Mouse (Mus musculus) hindbrain, embryonic 15.5 days (tissue): ENCODE measurements around the gene Fah. TPM values are rescaled to one million over a fixed set of nuclear protein-coding genes. Genes with fewer than 3 reads are reported as not detected.

Experiments
- ATAC-seq: fragments of 200-750 bp; cut with Nextera tagmentation; 2 replicates; pipeline ENCODE4 v1.8.0; 2017; ENCODE audit warnings: low read depth, moderate number of reproducible peaks, moderate TSS enrichment; ENCODE audit not compliant: low FRiP score
- H3K27ac ChIP-seq: fragments of 300-500 bp; sonication (generic); replicated peaks from 2 replicates; pipeline ENCODE4 v1.5.1; 2015; ENCODE audit warnings: mild to moderate bottlenecking, inconsistent platforms
- H3K27me3 ChIP-seq: fragments of 300-500 bp; sonication (generic); 2 replicates; pipeline ENCODE4 v1.6.1; 2015; ENCODE audit warnings: control low read depth, inconsistent platforms
- H3K36me3 ChIP-seq: fragments of 300-500 bp; sonication (generic); 2 replicates; pipeline ENCODE4 v1.6.1; 2015; ENCODE audit warnings: control low read depth, inconsistent platforms
- H3K4me1 ChIP-seq: fragments of 300-500 bp; sonication (generic); replicated peaks from 2 replicates; pipeline ENCODE4 v1.6.1; 2015; ENCODE audit warnings: control low read depth, inconsistent platforms
- H3K4me2 ChIP-seq: fragments of 300-500 bp; sonication (generic); 2 replicates; pipeline ENCODE4 v1.6.1; 2015; ENCODE audit warnings: moderate library complexity, mild to moderate bottlenecking, inconsistent platforms
- H3K4me3 ChIP-seq: fragments of 300-500 bp; sonication (generic); 2 replicates; pipeline ENCODE4 v1.5.1; 2015; ENCODE audit warnings: mild to moderate bottlenecking, inconsistent platforms
- H3K9ac ChIP-seq: fragments of 300-500 bp; sonication (generic); 2 replicates; pipeline ENCODE4 v1.6.1; 2015; ENCODE audit warnings: inconsistent platforms
- H3K9me3 ChIP-seq: fragments of 300-500 bp; sonication (generic); 2 replicates; pipeline ENCODE4 v1.6.1; 2016; ENCODE audit warnings: control low read depth, inconsistent platforms
- WGBS: fragments of 180-500 bp; shearing (Covaris S2); methylation state at CpG from one replicate; pipeline ENCODE4 v1.1.7; 2015; 5-methylcytosine and 5-hydroxymethylcytosine counted together
- polyA plus RNA-seq: library from polyadenylated mRNA; unstranded; fragments of >200 nt; fragmentation: Nextera tagmentation; extraction: Ambion mirVana; gene quantifications from 2 replicates; pipeline ENCODE4 v1.2.1, GENCODE M21; 2015

Fah gene
- polyA plus RNA-seq: 13.2 and 13.6 TPM in 2 replicates

GRCm38 (mm10) chr7:84606293-84606749 lies at the start of gene Fah:
Gene Fah (minus strand): TSS chr7:84606722.
- Histone ChIP-seq H3K27me3 (no peaks in the 10 kb centered on the region), H3K9me3 (no peaks in the 10 kb centered on the region), H3K4me3 (peak within 1 kb of the TSS; percentile 67), H3K9ac (peak within 1 kb of the TSS; percentile 64), H3K36me3 (no peaks in the 10 kb centered on the region), H3K27ac (peak within 1 kb of the TSS; percentile 67), H3K4me1 (peaks cover 12% of the 10 kb centered on the region), H3K4me2 (peak within 1 kb of the TSS; percentile 99)
- peak; percentile 64 for ATAC-seq
- under 1% methylated on average over 10 of the region's 10 CpGs for WGBS

GRCm38 (mm10) chr7:84652740-84653139 lies 46.2 kb upstream of the Fah start:
- no peak for ATAC-seq
- no peaks in the 10 kb centered on the region for H3K36me3 ChIP-seq
- H3K27ac ChIP-seq: no peak overlapping the region
- no peaks in the 10 kb centered on the region for H3K9me3 ChIP-seq
- H3K4me2 ChIP-seq: no peak overlapping the region
- no peak overlapping the region for H3K9ac ChIP-seq
- no peaks in the 10 kb centered on the region for H3K27me3 ChIP-seq
- no peaks in the 10 kb centered on the region for H3K4me1 ChIP-seq
- WGBS: 93% methylated on average over 2 of the region's 2 CpGs
- H3K4me3 ChIP-seq: no peak overlapping the region

- 87% methylated on average over 2 of the region's 2 CpGs for WGBS
- no peak for ATAC-seq
- H3K9me3 ChIP-seq: no peaks in the 10 kb centered on the region
Observed at GRCm38 (mm10) chr7:84651987-84652321, 45.4 kb upstream of the Fah start.

GRCm38 (mm10) chr7:84651303-84651986 lies 44.9 kb upstream of the Fah start:
- Histone ChIP-seq H3K36me3 (no peaks in the 10 kb centered on the region), H3K9ac (no peak overlapping the region), H3K4me3 (no peak overlapping the region), H3K27ac (no peak overlapping the region), H3K4me1 (no peaks in the 10 kb centered on the region), H3K27me3 (no peaks in the 10 kb centered on the region), H3K9me3 (no peaks in the 10 kb centered on the region), H3K4me2 (no peak overlapping the region)
- no peak for ATAC-seq
- 91% methylated on average over 4 of the region's 4 CpGs for WGBS

More at GRCm38 (mm10) chr7:84651987-84652321, 45.4 kb upstream of the Fah start:
- H3K4me1 ChIP-seq: no peaks in the 10 kb centered on the region
- H3K36me3 ChIP-seq: no peaks in the 10 kb centered on the region
- no peak overlapping the region for H3K4me2 ChIP-seq
- H3K27me3 ChIP-seq: no peaks in the 10 kb centered on the region
- no peak overlapping the region for H3K4me3 ChIP-seq
- no peak overlapping the region for H3K27ac ChIP-seq
- no peak overlapping the region for H3K9ac ChIP-seq

GRCm38 (mm10) chr7:84649016-84649415 lies 42.5 kb upstream of the Fah start:
- Histone ChIP-seq H3K27ac (no peak overlapping the region), H3K4me2 (no peak overlapping the region), H3K9ac (no peak overlapping the region), H3K4me3 (no peak overlapping the region), H3K9me3 (no peaks in the 10 kb centered on the region), H3K4me1 (no peaks in the 10 kb centered on the region), H3K36me3 (no peaks in the 10 kb centered on the region), H3K27me3 (no peaks in the 10 kb centered on the region)
- no peak for ATAC-seq
- WGBS: 88% methylated on average over 2 of the region's 2 CpGs

GRCm38 (mm10) chr7:84646256-84646655 lies 39.7 kb upstream of the Fah start:
- WGBS: 64% methylated on average over 1 of the region's 1 CpGs
- no peak for ATAC-seq
- no peaks in the 10 kb centered on the region for H3K36me3 ChIP-seq
- H3K4me3 ChIP-seq: no peak overlapping the region
- H3K27me3 ChIP-seq: no peaks in the 10 kb centered on the region
- H3K9ac ChIP-seq: no peak overlapping the region
- H3K4me1 ChIP-seq: no peaks in the 10 kb centered on the region
- H3K9me3 ChIP-seq: no peaks in the 10 kb centered on the region
- H3K27ac ChIP-seq: no peak overlapping the region
- H3K4me2 ChIP-seq: no peak overlapping the region

GRCm38 (mm10) chr7:84643270-84643998 lies 36.9 kb upstream of the Fah start:
- Histone ChIP-seq H3K4me3 (no peak overlapping the region), H3K27me3 (no peaks in the 10 kb centered on the region), H3K4me1 (no peaks in the 10 kb centered on the region), H3K27ac (no peak overlapping the region), H3K36me3 (no peaks in the 10 kb centered on the region), H3K4me2 (no peak overlapping the region), H3K9me3 (no peaks in the 10 kb centered on the region), H3K9ac (no peak overlapping the region)
- ATAC-seq: no peak
- WGBS: 92% methylated on average over 6 of the region's 6 CpGs

GRCm38 (mm10) chr7:84642159-84642928 lies 35.8 kb upstream of the Fah start:
- Histone ChIP-seq H3K27me3 (no peaks in the 10 kb centered on the region), H3K9ac (no peak overlapping the region), H3K36me3 (no peaks in the 10 kb centered on the region), H3K4me2 (no peak overlapping the region), H3K27ac (no peak overlapping the region), H3K9me3 (no peaks in the 10 kb centered on the region), H3K4me1 (no peaks in the 10 kb centered on the region), H3K4me3 (no peak overlapping the region)
- WGBS: 92% methylated on average over 6 of the region's 6 CpGs
- 0 out of 2 replicates have a peak, but pooled peaks have one; percentile 30 for ATAC-seq

- peaks cover 10% of the 10 kb centered on the region for H3K36me3 ChIP-seq
- ATAC-seq: no peak
Observed at GRCm38 (mm10) chr7:84636939-84637338, 30.4 kb upstream of the Fah start.

GRCm38 (mm10) chr7:84631878-84632277 lies 25.4 kb upstream of the Fah start:
- no peaks in the 10 kb centered on the region for H3K27me3 ChIP-seq
- no peaks in the 10 kb centered on the region for H3K9me3 ChIP-seq
- no peak overlapping the region for H3K4me3 ChIP-seq
- no peak for ATAC-seq
- H3K4me2 ChIP-seq: no peak overlapping the region
- H3K27ac ChIP-seq: no peak overlapping the region
- H3K9ac ChIP-seq: no peak overlapping the region
- 92% methylated on average over 3 of the region's 3 CpGs for WGBS
- H3K36me3 ChIP-seq: peaks cover 24% of the 10 kb centered on the region
- H3K4me1 ChIP-seq: no peaks in the 10 kb centered on the region

More at GRCm38 (mm10) chr7:84636939-84637338, 30.4 kb upstream of the Fah start:
- no peak overlapping the region for H3K4me3 ChIP-seq
- H3K9me3 ChIP-seq: no peaks in the 10 kb centered on the region
- no peaks in the 10 kb centered on the region for H3K4me1 ChIP-seq
- no peak overlapping the region for H3K27ac ChIP-seq
- no peak overlapping the region for H3K4me2 ChIP-seq
- H3K27me3 ChIP-seq: no peaks in the 10 kb centered on the region
- no peak overlapping the region for H3K9ac ChIP-seq

- Histone ChIP-seq H3K27ac (no peak overlapping the region), H3K4me3 (no peak overlapping the region), H3K4me2 (no peak overlapping the region), H3K27me3 (no peaks in the 10 kb centered on the region), H3K4me1 (no peaks in the 10 kb centered on the region), H3K9ac (no peak overlapping the region), H3K9me3 (no peaks in the 10 kb centered on the region), H3K36me3 (peaks cover 4% of the 10 kb centered on the region; the same call in 1 of the 2 replicates)
- WGBS: 97% methylated on average over 4 of the region's 4 CpGs
- no peak for ATAC-seq
Observed at GRCm38 (mm10) chr7:84623718-84624117, 17.2 kb upstream of the Fah start.

GRCm38 (mm10) chr7:84620956-84621355 lies 14.4 kb upstream of the Fah start:
- no peak for ATAC-seq
- H3K9me3 ChIP-seq: no peaks in the 10 kb centered on the region

More at GRCm38 (mm10) chr7:84620956-84621355, 14.4 kb upstream of the Fah start:
- no peak overlapping the region for H3K9ac ChIP-seq
- H3K4me1 ChIP-seq: no peaks in the 10 kb centered on the region
- H3K4me3 ChIP-seq: no peak overlapping the region
- no peak overlapping the region for H3K4me2 ChIP-seq
- 94% methylated on average over 3 of the region's 3 CpGs for WGBS
- H3K27me3 ChIP-seq: no peaks in the 10 kb centered on the region
- H3K36me3 ChIP-seq: peaks cover 4% of the 10 kb centered on the region; the same call in 1 of the 2 replicates
- H3K27ac ChIP-seq: no peak overlapping the region
